Mouse (Mus musculus): ENCODE measurements at regions not wholly inside any gene's neighbourhood (a gene's known extent, or its start where the extent isn't known, plus 50 kb on each side); places are given as distances from the start of the nearest gene placed in this dataset.

GRCm38 (mm10) chrX:19264237-19264636 lies 216.9 kb downstream of the Tex13c3 start:
- TF ChIP-seq POLR2A (IDR thresholded peaks at IDR 0.05; ENCODE audit: insufficient read depth, low read depth, low read length), result no peak
- TF ChIP-seq CTCF (IDR thresholded peaks at IDR 0.05; ENCODE audit: insufficient read depth, low read depth, low read length), result no peak

Data from olfactory bulb, adult 2 months (tissue).